Mouse (Mus musculus) adipocyte (in vitro differentiated cells): Measurements from ENCODE around the gene Rad51d.

ENCODE experiments used
- DNase-seq: peaks from one replicate; pipeline ENCODE4 v3.0.0-alpha.2; 2016; ENCODE audit warnings: low spot score

Rad51d gene

GRCm38 (mm10) chr11:82891936-82892335, 1.5 kb upstream of the Rad51d start, which contains the start of gene Fndc8:
Fndc8 (plus strand) TSS chr11:82892124.
- peak; percentile 24 for DNase-seq

GRCm38 (mm10) chr11:82889524-82890341, 681 bp downstream of the Rad51d start:
- peak; percentile 52 for DNase-seq

- peak; percentile 95 for DNase-seq
Measured at GRCm38 (mm10) chr11:82888491-82888946, 1.9 kb downstream of the Rad51d start.

GRCm38 (mm10) chr11:82886559-82886958, 3.9 kb downstream of the Rad51d start:
- DNase-seq: peak; percentile 30

- DNase-seq: no peak
Measured at GRCm38 (mm10) chr11:82883180-82883579, 7.2 kb downstream of the Rad51d start.

- DNase-seq: no peak
Measured at GRCm38 (mm10) chr11:82877726-82878344, 12.6 kb downstream of the Rad51d start.

GRCm38 (mm10) chr11:82875631-82876030, 14.8 kb downstream of the Rad51d start:
- no peak for DNase-seq

- DNase-seq: no peak
Measured at GRCm38 (mm10) chr11:82874924-82875323, 15.5 kb downstream of the Rad51d start.

GRCm38 (mm10) chr11:82871031-82871446, 19.4 kb downstream of the Rad51d start, which contains the start of gene Rffl:
Rffl (minus strand) TSS chr11:82871210.
- DNase-seq: peak; percentile 95

- peak; percentile 79 for DNase-seq
Measured at GRCm38 (mm10) chr11:82870173-82871030, 20.0 kb downstream of the Rad51d start.

GRCm38 (mm10) chr11:82869506-82870172, 20.8 kb downstream of the Rad51d start:
- DNase-seq: no peak

GRCm38 (mm10) chr11:82867956-82868355, 22.5 kb downstream of the Rad51d start:
- DNase-seq: no peak

GRCm38 (mm10) chr11:82866850-82867564, 23.4 kb downstream of the Rad51d start:
- DNase-seq: no peak

- no peak for DNase-seq
Measured at GRCm38 (mm10) chr11:82865957-82866356, 24.5 kb downstream of the Rad51d start.

GRCm38 (mm10) chr11:82863488-82863931, 26.9 kb downstream of the Rad51d start:
- DNase-seq: no peak

- no peak for DNase-seq
Measured at GRCm38 (mm10) chr11:82863059-82863458, 27.4 kb downstream of the Rad51d start.

GRCm38 (mm10) chr11:82862638-82863037, 27.8 kb downstream of the Rad51d start:
- no peak for DNase-seq

GRCm38 (mm10) chr11:82861558-82861957, 28.9 kb downstream of the Rad51d start:
- DNase-seq: no peak

GRCm38 (mm10) chr11:82860759-82861158, 29.7 kb downstream of the Rad51d start:
- DNase-seq: no peak

GRCm38 (mm10) chr11:82857307-82857848, 33.0 kb downstream of the Rad51d start:
- DNase-seq: no peak

- DNase-seq: no peak
Measured at GRCm38 (mm10) chr11:82856032-82856431, 34.4 kb downstream of the Rad51d start.
